Mouse (Mus musculus): ENCODE measurements around the gene Lrrc1. TPM values are rescaled to one million over a fixed set of nuclear protein-coding genes. Genes with fewer than 3 reads are reported as not detected.

Gene Lrrc1
- polyA plus RNA-seq, 1 experiment from 2014 or later: 5.8 TPM

DNA sequence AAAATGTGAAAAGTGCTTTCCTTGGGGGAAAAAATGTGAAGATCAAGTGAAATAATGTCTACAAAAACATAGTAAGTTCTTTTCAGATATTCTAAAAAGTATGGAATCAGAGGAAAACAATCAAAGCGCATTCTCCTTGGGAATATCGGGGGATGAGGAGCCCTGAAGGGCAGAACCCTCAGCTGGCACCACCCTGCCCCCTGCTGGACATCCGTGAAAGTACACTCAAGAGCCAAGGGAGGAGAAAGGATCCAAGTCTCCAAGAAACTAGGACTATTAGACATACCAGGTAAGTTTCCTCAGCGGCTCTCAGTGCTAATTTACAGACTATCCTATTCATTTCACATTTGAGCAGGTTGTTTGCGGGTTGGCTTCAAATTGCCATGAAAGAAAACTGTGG, 163.1 kb downstream of the Lrrc1 start:
- H3K36me3 ChIP-seq (ENCODE audit: control insufficient read depth, insufficient read depth, low read length): no peaks in the 10 kb centered on the region
- no peaks in the 10 kb centered on the region for H3K27me3 ChIP-seq (replicated peaks; ENCODE audit: control insufficient read depth, insufficient read depth, low read length)
- DNase-seq (ENCODE audit: low spot score): peak; percentile 44
- no peak for ATAC-seq (replicated peaks; ENCODE audit: low FRiP score)
- H3K4me1 ChIP-seq (replicated peaks; ENCODE audit: control insufficient read depth, insufficient read depth, low read length): no peaks in the 10 kb centered on the region; the same call in 1 of the 2 replicates
- H3K4me2 ChIP-seq: no peak overlapping the region
- H3K4me3 ChIP-seq (ENCODE audit: low read depth, low read length): no peak overlapping the region
- no peak overlapping the region for H3K9ac ChIP-seq (ENCODE audit: low read depth, low read length)
- 13% methylated on average over 5 of the region's 5 CpGs for WGBS
- no peak overlapping the region for H3K27ac ChIP-seq (ENCODE audit: low read depth, low read length)
- H3K9me3 ChIP-seq (ENCODE audit: control insufficient read depth, low read length): no peaks in the 10 kb centered on the region

Small RNA genes lying within 50 kb of the gene (microRNA-seq; reads per million reads assigned to microRNA genes)
- gene Gm25250 (ENCODE audit: borderline number of aligned reads): not detected

Other genes starting within 250 kb of the Lrrc1 start
- gene Mlip, start 191.9 kb downstream of the Lrrc1 start, polyA plus RNA-seq (2014; fragmentation: Nextera tagmentation; extraction: Ambion mirVana): 0.32 and 0.63 TPM in 2 replicates
- gene Klhl31, start 91.6 kb upstream of the Lrrc1 start, polyA plus RNA-seq (2014; fragmentation: Nextera tagmentation; extraction: Ambion mirVana): 0.38 and 0.49 TPM in 2 replicates
- gene Gclc, start 209.7 kb upstream of the Lrrc1 start, polyA plus RNA-seq (2014; fragmentation: Nextera tagmentation; extraction: Ambion mirVana): 29.7 and 32.8 TPM in 2 replicates

Data from liver, embryonic 11.5 days (tissue).